Mouse (Mus musculus) C2C12 (cell line): ENCODE measurements around the gene Etfbkmt. TPM values are rescaled to one million over a fixed set of nuclear protein-coding genes. Genes with fewer than 3 reads are reported as not detected.

Experiments
- H3K27me3 ChIP-seq: one replicate; pipeline ENCODE4 v1.6.1; 2011; ENCODE audit not compliant: control insufficient read depth, insufficient read depth, insufficient read length
- H3K36me3 ChIP-seq: one replicate; pipeline ENCODE4 v1.6.1; 2011; ENCODE audit not compliant: control insufficient read depth, insufficient read depth
- H3K4me3 ChIP-seq: one replicate; pipeline ENCODE4 v1.5.1; 2011; ENCODE audit warnings: mild to moderate bottlenecking, control low read depth; ENCODE audit not compliant: poor library complexity, insufficient read depth, severe bottlenecking
- H3K79me2 ChIP-seq: one replicate; pipeline ENCODE4 v1.6.1; 2011; ENCODE audit not compliant: control insufficient read depth, insufficient read depth
- H3K79me3 ChIP-seq: one replicate; pipeline ENCODE4 v1.6.1; 2011; ENCODE audit warnings: low read depth, control low read depth
- H3ac ChIP-seq: one replicate; pipeline ENCODE3; 2011; ENCODE audit warnings: low read depth; ENCODE audit not compliant: control insufficient read depth, insufficient read length
- CEBPB ChIP-seq: IDR thresholded peaks from one replicate; pipeline ENCODE4 v1.6.1; 2011; ENCODE audit warnings: low read depth, mild to moderate bottlenecking, control low read depth, moderate library complexity
- CTCF ChIP-seq: IDR thresholded peaks from one replicate; pipeline ENCODE4 v1.5.1; 2011; ENCODE audit not compliant: control insufficient read depth, insufficient read depth, insufficient read length
- FOSL1 ChIP-seq: IDR thresholded peaks from one replicate; pipeline ENCODE4 v1.8.0; 2011; ENCODE audit warnings: mild to moderate bottlenecking, low read length; ENCODE audit not compliant: poor library complexity, insufficient read depth, severe bottlenecking
- MAX ChIP-seq: IDR thresholded peaks from one replicate; pipeline ENCODE4 v1.6.1; 2011; ENCODE audit warnings: mild to moderate bottlenecking, control low read depth
- MYOD1 ChIP-seq: IDR thresholded peaks from one replicate; pipeline ENCODE4 v1.6.1; 2011; ENCODE audit warnings: low read depth; ENCODE audit not compliant: control insufficient read depth, insufficient read length
- MYOG ChIP-seq: IDR thresholded peaks from one replicate; pipeline ENCODE4 v1.6.1; 2011; ENCODE audit not compliant: control insufficient read depth, insufficient read length; ENCODE audit errors: extremely low read depth
- USF1 ChIP-seq: IDR thresholded peaks from one replicate; pipeline ENCODE4 v1.6.1; 2011; ENCODE audit warnings: low read depth, mild to moderate bottlenecking, control low read depth, moderate library complexity
- polyA plus RNA-seq: library from polyadenylated mRNA; unstranded; fragments of >200 nt; fragmentation: generic; extraction: Trizol; gene quantifications from one replicate; pipeline ENCODE4 v1.2.1, GENCODE M21; 2012; ENCODE audit warnings: missing spikeins

Etfbkmt gene
- polyA plus RNA-seq, 1 experiment = 2.2 TPM

GRCm38 (mm10) chr6:149137936-149138335, 1.7 kb upstream of the Etfbkmt start:
- no peak for TF ChIP-seq MYOG
- no peak for TF ChIP-seq MYOD1
- no peak for TF ChIP-seq FOSL1
- no peak for TF ChIP-seq MAX
- no peak for TF ChIP-seq CTCF
- no peak for TF ChIP-seq USF1
- TF ChIP-seq CEBPB = no peak
- Histone ChIP-seq H3K79me3 (peaks cover 2% of the 10 kb centered on the region), H3K4me3 (no peak overlapping the region)

GRCm38 (mm10) chr6:149139011-149139410, 638 bp upstream of the Etfbkmt start:
- no peak for TF ChIP-seq FOSL1
- TF ChIP-seq MYOG = no peak
- no peak for TF ChIP-seq MYOD1
- no peak for TF ChIP-seq MAX
- no peak for TF ChIP-seq CTCF
- no peak for TF ChIP-seq CEBPB
- TF ChIP-seq USF1 = no peak
- H3K36me3 ChIP-seq = peaks cover 1% of the 10 kb centered on the region
- no peak overlapping the region for H3ac ChIP-seq
- no peaks in the 10 kb centered on the region for H3K27me3 ChIP-seq
- peaks cover 2% of the 10 kb centered on the region for H3K79me3 ChIP-seq
- H3K4me3 ChIP-seq = no peak overlapping the region
- H3K79me2 ChIP-seq = peaks cover 9% of the 10 kb centered on the region

More at GRCm38 (mm10) chr6:149137936-149138335, 1.7 kb upstream of the Etfbkmt start:
- Histone ChIP-seq H3K36me3 (no peaks in the 10 kb centered on the region), H3ac (no peak overlapping the region), H3K79me2 (peaks cover 7% of the 10 kb centered on the region), H3K27me3 (no peaks in the 10 kb centered on the region)

- Histone ChIP-seq H3K79me3 (peaks cover 2% of the 10 kb centered on the region), H3K4me3 (peak overlapping the region; percentile 49), H3K36me3 (peaks cover 14% of the 10 kb centered on the region), H3K79me2 (peaks cover 9% of the 10 kb centered on the region), H3ac (peak overlapping the region; percentile 76), H3K27me3 (no peaks in the 10 kb centered on the region)
- TF ChIP-seq MAX (peak; percentile 38), MYOG (no peak)
These were observed 1.9 kb downstream of the Etfbkmt start for GRCm38 (mm10) chr6:149141393-149142173.

GRCm38 (mm10) chr6:149145143-149145542, 5.5 kb downstream of the Etfbkmt start:
- Histone ChIP-seq H3K4me3 (no peak overlapping the region), H3ac (no peak overlapping the region), H3K36me3 (peaks cover 14% of the 10 kb centered on the region), H3K27me3 (no peaks in the 10 kb centered on the region), H3K79me3 (peaks cover 2% of the 10 kb centered on the region), H3K79me2 (peaks cover 9% of the 10 kb centered on the region)
- no peak for TF ChIP-seq USF1
- TF ChIP-seq MYOD1 = no peak
- TF ChIP-seq CEBPB = no peak
- TF ChIP-seq FOSL1 = no peak
- TF ChIP-seq MAX = no peak
- TF ChIP-seq MYOG = no peak
- TF ChIP-seq CTCF = no peak

- no peaks in the 10 kb centered on the region for H3K79me2 ChIP-seq
- no peak overlapping the region for H3ac ChIP-seq
- no peaks in the 10 kb centered on the region for H3K79me3 ChIP-seq
- TF ChIP-seq CEBPB = no peak
- TF ChIP-seq FOSL1 = no peak
- TF ChIP-seq MYOG = no peak
- TF ChIP-seq CTCF = no peak
- TF ChIP-seq MYOD1 = no peak
- no peak for TF ChIP-seq MAX
- no peak for TF ChIP-seq USF1
- peaks cover 18% of the 10 kb centered on the region for H3K36me3 ChIP-seq
- H3K4me3 ChIP-seq = no peak overlapping the region
- no peaks in the 10 kb centered on the region for H3K27me3 ChIP-seq
These were observed 9.0 kb downstream of the Etfbkmt start for GRCm38 (mm10) chr6:149148436-149149229.
